ENCODE assay signal across 8 mouse cellular contexts in genomic region chr12:3781482-3781881, GRCm38 (mm10). TPM values are rescaled to one million over a fixed set of nuclear protein-coding genes. Genes with fewer than 3 reads are reported as not detected.
DNase-seq lines count a peak whose midpoint lies in the region; ATAC-seq and TF ChIP-seq lines count a peak whose summit lies in the region.

No protein-coding gene starts in this region.

- TF ChIP-seq POLR2A in CH12.LX (IDR thresholded peaks at IDR 0.05; ENCODE audit: low read depth, low read length): no peak

- H3K9me3 ChIP-seq in CH12.LX (replicated peaks; ENCODE audit: low read length): no peaks in the 10 kb centered on the region
- no peaks in the 10 kb centered on the region for H3K9me3 ChIP-seq in forebrain, embryonic 13.5 days (replicated peaks)
- no peaks in the 10 kb centered on the region for H3K9me3 ChIP-seq in liver, postnatal 0 days (ENCODE audit: low read length)
- H3K9me3 ChIP-seq in neural tube, embryonic 14.5 days (ENCODE audit: control insufficient read depth, low read length): no peaks in the 10 kb centered on the region

- WGBS in forebrain, embryonic 13.5 days: 17% methylated on average over 8 of the region's 8 CpGs
- WGBS in liver, postnatal 0 days (ENCODE audit: insufficient replicate concordance): 5% methylated on average over 8 of the region's 8 CpGs
- 12% methylated on average over 8 of the region's 8 CpGs for WGBS in neural tube, embryonic 14.5 days

- H3K36me3 ChIP-seq in CH12.LX (replicated peaks in 1 of 2; ENCODE audit: control insufficient read depth in 1 of 2, insufficient read depth in 1 of 2, low read length in 1 of 2): no peaks in the 10 kb centered on the region
- no peaks in the 10 kb centered on the region for H3K36me3 ChIP-seq in forebrain, embryonic 13.5 days (ENCODE audit: poor library complexity, severe bottlenecking)
- H3K36me3 ChIP-seq in liver, postnatal 0 days (replicated peaks; ENCODE audit: insufficient read depth, low read length): no peaks in the 10 kb centered on the region
- H3K36me3 ChIP-seq in neural tube, embryonic 14.5 days (ENCODE audit: control insufficient read depth, insufficient read depth, low read length): no peaks in the 10 kb centered on the region

- peak overlapping the region; percentile 36 for H3K27ac ChIP-seq in CH12.LX (ENCODE audit: insufficient read depth, low read depth)
- peak overlapping the region; percentile 31; the same call in 1 of the 2 replicates for H3K27ac ChIP-seq in forebrain, embryonic 13.5 days
- peak overlapping the region; percentile 78 for H3K27ac ChIP-seq in liver, postnatal 0 days (ENCODE audit: low read depth)
- peak overlapping the region; percentile 24 for H3K27ac ChIP-seq in neural tube, embryonic 14.5 days (ENCODE audit: low read depth, low read length)

- H3K27me3 ChIP-seq in CH12.LX (replicated peaks): no peaks in the 10 kb centered on the region
- H3K27me3 ChIP-seq in forebrain, embryonic 13.5 days: no peaks in the 10 kb centered on the region; the same call in 1 of the 2 replicates
- H3K27me3 ChIP-seq in liver, postnatal 0 days (ENCODE audit: insufficient read depth, low read length): no peaks in the 10 kb centered on the region
- no peaks in the 10 kb centered on the region for H3K27me3 ChIP-seq in neural tube, embryonic 14.5 days (ENCODE audit: control insufficient read depth, insufficient read depth, low read length)

- no peak overlapping the region for H3K9ac ChIP-seq in CH12.LX (ENCODE audit: insufficient read depth, low read depth)
- H3K9ac ChIP-seq in forebrain, embryonic 13.5 days: peak overlapping the region; percentile 45; the same call in 1 of the 2 replicates
- no peak overlapping the region for H3K9ac ChIP-seq in liver, postnatal 0 days (replicated peaks)
- H3K9ac ChIP-seq in neural tube, embryonic 14.5 days (replicated peaks; ENCODE audit: low read depth, low read length): no peak overlapping the region

- H3K4me2 ChIP-seq in CH12.LX (ENCODE audit: insufficient read depth, low read depth, poor library complexity, severe bottlenecking): peak overlapping the region; percentile 56
- no peak overlapping the region for H3K4me2 ChIP-seq in forebrain, embryonic 13.5 days
- H3K4me2 ChIP-seq in liver, postnatal 0 days (ENCODE audit: low read depth, low read length): peak overlapping the region; percentile 33; the same call in 1 of the 2 replicates
- H3K4me2 ChIP-seq in neural tube, embryonic 14.5 days (ENCODE audit: low read depth, low read length): no peak overlapping the region

- DNase-seq in CH12.LX (ENCODE audit: extremely low read depth): peak; percentile 89
- peak; percentile 50 for DNase-seq in c-Kit-positive CD71-positive TER-119-negative erythroid progenitor cells, embryonic 14.5 days (ENCODE audit: low read depth)
- DNase-seq in heart, postnatal 10 days: peak; percentile 96 to 98
- DNase-seq in layer of hippocampus, adult 11-12 months (ENCODE audit: low spot score): peak; percentile 93
- peak; percentile 92 for DNase-seq in liver, postnatal 0 days
- peak; percentile 96 for DNase-seq in testis, postnatal 10 days (ENCODE audit: low spot score)

- H3K79me2 ChIP-seq in CH12.LX (replicated peaks; ENCODE audit: control insufficient read depth, extremely low read depth, insufficient read depth, poor library complexity, severe bottlenecking): no peaks in the 10 kb centered on the region

- TF ChIP-seq EP300 in CH12.LX (IDR thresholded peaks at IDR 0.05; ENCODE audit: low read length): 0 out of 2 replicates have a peak, but pooled peaks have one; percentile 10
- TF ChIP-seq EP300 in liver, postnatal 0 days (IDR thresholded peaks at IDR 0.05; ENCODE audit: low read depth): no peak

- H3K4me3 ChIP-seq in CH12.LX (replicated peaks in 1 of 3; ENCODE audit: low read depth in 2 of 3, low read length in 2 of 3, poor library complexity in 1 of 3): no peak overlapping the region
- H3K4me3 ChIP-seq in forebrain, embryonic 13.5 days: no peak overlapping the region
- no peak overlapping the region for H3K4me3 ChIP-seq in liver, postnatal 0 days (ENCODE audit: low read depth, low read length)
- H3K4me3 ChIP-seq in neural tube, embryonic 14.5 days (ENCODE audit: low read depth, low read length): no peak overlapping the region

- peak; percentile 69 for ATAC-seq in forebrain, embryonic 13.5 days
- ATAC-seq in liver, postnatal 0 days: peak; percentile 85
- ATAC-seq in neural tube, embryonic 14.5 days (ENCODE audit: low read depth): peak; percentile 64

- H3K4me1 ChIP-seq in CH12.LX (ENCODE audit: control insufficient read depth in 1 of 2, insufficient read depth in 2 of 2): peaks cover 21 to 45% of the 10 kb centered on the region in 2 experiments
- H3K4me1 ChIP-seq in forebrain, embryonic 13.5 days: peaks cover 36% of the 10 kb centered on the region
- H3K4me1 ChIP-seq in liver, postnatal 0 days (ENCODE audit: insufficient read depth): peaks cover 24% of the 10 kb centered on the region
- peaks cover 18% of the 10 kb centered on the region for H3K4me1 ChIP-seq in neural tube, embryonic 14.5 days (ENCODE audit: control insufficient read depth, insufficient read depth, low read length)

- peak; percentile 60 for TF ChIP-seq RAD21 in CH12.LX (IDR thresholded peaks at IDR 0.05; ENCODE audit: low read depth, low read length)

- intact Hi-C loops in heart, postnatal 10 days (cut with DNase I): loop anchor here (2.0 kb wide), 1 partner anchor 21 kb away; no protein-coding TSS in a partner anchor

- dilution Hi-C loops in CH12.LX (cut with MboI; ENCODE audit: extremely low pct_ligation_motif_present, extremely low pct_unique_long_range_greater_than_20kb, low sequenced_read_pairs): no loop called here

- in situ Hi-C loops in CH12.LX (cut with MboI; ENCODE audit: low pct_ligation_motif_present, low pct_unique_long_range_greater_than_20kb, low sequenced_read_pairs): no loop called here

- peak; percentile 86 to 92 for TF ChIP-seq CTCF in CH12.LX (conservative IDR thresholded peaks at IDR 0.05 in 1 of 2, IDR thresholded peaks at IDR 0.05 in 1 of 2; ENCODE audit: low read depth in 2 of 2, low read length in 2 of 2)
- peak; percentile 97 for TF ChIP-seq CTCF in liver, postnatal 0 days (IDR thresholded peaks at IDR 0.05; ENCODE audit: low read depth)

TF ChIP-seq in CH12.LX, 34 proteins besides CTCF, POLR2A, EP300 and RAD21 (continues in another document):
- TF ChIP-seq MEF2A (IDR thresholded peaks at IDR 0.05; ENCODE audit: borderline replicate concordance, low read depth, low read length) (peak; percentile 96), BHLHE40 (IDR thresholded peaks at IDR 0.05; ENCODE audit: low read depth, low read length) (peak; percentile 49), USF1 (IDR thresholded peaks at IDR 0.05; ENCODE audit: low read depth, low read length) (peak; percentile 14), PAX5 (IDR thresholded peaks at IDR 0.05; ENCODE audit: low read length) (no peak), JUND (conservative IDR thresholded peaks at IDR 0.05; ENCODE audit: low read depth, low read length) (no peak), USF2 (conservative IDR thresholded peaks at IDR 0.05; ENCODE audit: low read depth, low read length) (no peak), ETS1 (conservative IDR thresholded peaks at IDR 0.05; ENCODE audit: low read depth, low read length) (peak; percentile 54), NRF1 (IDR thresholded peaks at IDR 0.05; ENCODE audit: low read depth, low read length) (no peak), TBP (conservative IDR thresholded peaks at IDR 0.05; ENCODE audit: low read depth, low read length) (no peak), NELFE (IDR thresholded peaks at IDR 0.05; ENCODE audit: low read depth, low read length) (no peak; the same call in 1 of the 2 replicates), RCOR1 (conservative IDR thresholded peaks at IDR 0.05; ENCODE audit: low read depth, low read length) (no peak), ZMIZ1 (IDR thresholded peaks at IDR 0.05; ENCODE audit: low read depth, low read length) (no peak), SMC3 (IDR thresholded peaks at IDR 0.05; ENCODE audit: low read depth, low read length) (peak; percentile 91), GABPA (IDR thresholded peaks at IDR 0.05; ENCODE audit: insufficient replicate concordance, low read depth, low read length) (no peak), CHD1 (IDR thresholded peaks at IDR 0.05; ENCODE audit: low read depth, low read length) (no peak), ZKSCAN1 (IDR thresholded peaks at IDR 0.05; ENCODE audit: borderline replicate concordance, low read depth, low read length) (no peak; the same call in 1 of the 2 replicates), MXI1 (IDR thresholded peaks at IDR 0.05; ENCODE audit: low read depth, low read length) (peak; percentile 50; the same call in 1 of the 2 replicates), TCF12 (IDR thresholded peaks at IDR 0.05; ENCODE audit: low read depth, low read length) (peak; percentile 15; the same call in 1 of the 2 replicates), SIN3A (IDR thresholded peaks at IDR 0.05; ENCODE audit: low read length) (peak; percentile 56; the same call in 1 of the 2 replicates), ZNF384 (IDR thresholded peaks at IDR 0.05; ENCODE audit: low read depth, low read length) (peak; percentile 17; the same call in 1 of the 2 replicates), MAZ (IDR thresholded peaks at IDR 0.05; ENCODE audit: low read depth, low read length) (peak; percentile 58; the same call in 1 of the 2 replicates), JUN (IDR thresholded peaks at IDR 0.05; ENCODE audit: insufficient read depth, low read depth, low read length) (no peak), IRF4 (IDR thresholded peaks at IDR 0.05; ENCODE audit: low read depth, low read length) (peak; percentile 64), MAFK (IDR thresholded peaks at IDR 0.05; ENCODE audit: insufficient replicate concordance, low read length) (no peak), POLR2AphosphoS2 (IDR thresholded peaks at IDR 0.05; ENCODE audit: low read depth, low read length) (no peak), CHD2 (IDR thresholded peaks at IDR 0.05; ENCODE audit: low read length) (no peak), MYC (IDR thresholded peaks at IDR 0.05; ENCODE audit: low read depth, low read length) (peak; percentile 72; the same call in 1 of the 2 replicates), MAX (IDR thresholded peaks at IDR 0.05; ENCODE audit: low read length) (peak; percentile 69), ZC3H11A (IDR thresholded peaks at IDR 0.05; ENCODE audit: low read depth, low read length) (peak; percentile 40), UBTF (IDR thresholded peaks at IDR 0.05; ENCODE audit: low read depth, low read length) (no peak)

RNA-seq across cellular contexts. Expression of gene Dnmt3a, which starts 24.3 kb away (rescaled TPM):
- total RNA-seq in CH12.LX (2012; rRNA removed) (21.2 and 23.4 TPM in 2 replicates), CH12.LX (2014; rRNA removed) (15.4 and 15.5 TPM in 2 replicates)
- polyA plus RNA-seq in CH12.LX (2012; ENCODE audit: insufficient read length, low read depth): 61.5 TPM in 2 replicates
- 98.5 and 110 TPM in 2 replicates for polyA plus RNA-seq in forebrain, embryonic 13.5 days (2015; fragmentation: Nextera tagmentation; extraction: Ambion mirVana)
- 100 to 1,000 TPM; 105 to 121 TPM for total RNA-seq in heart, postnatal 10 days (2021)
- polyA plus RNA-seq in liver, postnatal 0 days (2015; fragmentation: Nextera tagmentation; extraction: Ambion mirVana): 21.0 and 24.3 TPM in 2 replicates
- 53.4 and 57.1 TPM in 2 replicates for polyA plus RNA-seq in neural tube, embryonic 14.5 days (2014; fragmentation: Nextera tagmentation; extraction: Ambion mirVana)

Comparison
In these comparisons a context has a peak if more than half of its experiments do, and no peak if none do; other contexts are left out.
1. H3K27ac ChIP-seq: peak in every context shown above with its lines; median percentile 78 in liver, postnatal 0 days; 36 in CH12.LX; 31 in forebrain, embryonic 13.5 days; 24 in neural tube, embryonic 14.5 days.
2. H3K4me2 ChIP-seq: peak in CH12.LX (single experiment) and liver, postnatal 0 days (single experiment); none in forebrain, embryonic 13.5 days (single experiment) and neural tube, embryonic 14.5 days (single experiment).
3. Peak in every context shown above with its lines, with median percentiles within 50 percentile points of each other: DNase-seq and ATAC-seq.